Mouse (Mus musculus): ENCODE data around the gene Tmigd1.

Tmigd1 gene

DNA sequence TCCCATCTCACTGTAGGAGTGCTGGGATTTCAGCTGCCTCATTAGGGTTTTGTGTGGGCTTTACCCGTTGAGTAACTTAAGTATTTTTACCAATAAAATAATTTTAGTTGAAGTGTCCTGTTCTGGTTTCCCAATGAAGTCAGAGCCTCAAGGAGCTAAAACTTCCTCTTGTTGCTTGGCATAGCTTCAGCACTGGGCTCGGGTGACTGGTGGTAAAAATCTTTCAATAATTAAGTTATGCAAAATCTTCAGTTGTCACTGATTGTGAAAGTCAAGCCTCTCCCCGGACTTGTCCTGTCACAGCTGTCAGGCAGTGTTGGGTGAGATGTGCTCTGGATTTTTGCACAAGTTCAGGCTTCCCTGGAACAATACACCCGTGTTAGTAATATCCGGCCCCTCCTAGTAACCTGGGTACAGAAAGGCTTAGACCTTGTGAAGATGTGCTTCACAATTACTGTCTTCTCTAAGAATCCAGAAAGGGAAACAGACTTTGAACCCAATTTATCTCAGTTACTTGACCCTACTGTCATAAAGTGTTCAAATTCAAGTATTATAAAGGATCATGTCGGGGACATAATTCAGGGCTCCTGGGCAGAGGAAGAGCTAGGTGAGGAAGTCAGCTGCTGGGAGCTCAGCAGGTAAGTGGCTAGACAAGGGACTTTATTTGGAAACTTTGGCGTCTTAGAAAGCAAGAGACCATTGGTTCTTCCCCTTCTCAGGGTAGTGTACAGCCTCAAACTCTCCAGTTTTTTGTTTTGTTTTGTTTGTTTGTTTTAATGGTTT, at the start of gene Tmigd1:
Gene Tmigd1, plus strand, starts transcription at position 581 of the 783 bp plus-strand sequence.
- in situ Hi-C loops (cut with MboI, MseI): no loop called here

DNA sequence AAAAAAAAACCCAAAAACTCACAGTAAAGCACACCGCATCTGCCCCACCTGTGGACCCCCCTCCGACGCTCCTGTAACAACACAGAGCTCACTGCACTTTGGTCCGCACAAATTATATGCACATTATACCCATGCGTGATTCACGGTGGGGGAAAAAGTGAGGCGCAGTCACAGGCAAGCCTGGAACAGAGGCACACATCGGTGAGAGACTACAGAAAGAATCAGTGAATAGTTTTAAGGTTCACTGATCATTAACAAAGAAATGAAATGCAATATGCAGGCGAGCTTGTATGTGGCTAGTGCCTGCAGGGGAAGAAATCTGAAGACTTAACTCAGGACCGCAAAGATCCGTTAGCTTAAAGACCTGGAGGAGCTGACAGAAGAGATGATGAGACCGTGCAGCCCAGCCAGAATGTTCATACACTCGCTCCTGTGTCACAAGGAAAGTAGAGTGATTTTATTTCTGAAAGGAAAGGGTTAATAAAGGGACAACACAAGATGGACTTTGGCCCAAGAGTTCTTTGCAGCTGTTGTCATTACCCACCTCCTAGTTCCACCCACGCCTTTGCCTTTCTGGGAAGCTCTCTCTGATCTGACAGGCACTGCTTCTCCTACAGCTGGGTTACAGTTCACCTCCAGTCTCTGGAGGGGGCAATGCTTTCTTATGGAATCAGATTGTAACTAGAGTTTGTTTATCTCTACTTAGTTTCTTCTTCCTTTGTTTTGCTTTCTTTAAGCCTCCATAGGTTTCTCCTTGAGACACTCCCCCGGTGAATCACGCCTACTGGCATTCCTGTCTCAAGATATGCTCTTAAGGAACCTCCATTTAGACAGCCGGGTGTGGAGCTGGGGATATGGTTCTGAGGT, 47.3 kb upstream of the Tmigd1 start:
- in situ Hi-C loops (cut with MboI, MseI): no loop called here

DNA sequence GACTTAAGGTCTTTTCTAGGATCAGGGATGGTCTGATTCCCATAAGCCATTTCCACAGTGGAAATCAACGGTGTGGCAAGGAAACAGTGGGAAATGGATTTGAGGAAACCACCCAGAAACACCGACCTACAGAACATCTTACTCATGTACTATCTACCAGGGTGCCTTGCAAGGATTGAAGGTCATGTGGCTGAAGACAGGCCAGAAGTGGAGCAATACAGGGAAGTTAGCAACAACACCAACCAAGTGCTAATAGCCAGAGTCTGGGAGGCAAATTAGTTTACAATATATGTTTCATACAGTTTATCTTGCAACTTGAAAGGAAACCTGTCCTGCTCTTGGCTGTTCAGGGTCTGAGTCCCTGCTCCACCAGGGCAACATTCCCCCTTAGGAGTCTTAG, 45.4 kb upstream of the Tmigd1 start:
- in situ Hi-C loops (cut with MboI, MseI): no loop called here

DNA sequence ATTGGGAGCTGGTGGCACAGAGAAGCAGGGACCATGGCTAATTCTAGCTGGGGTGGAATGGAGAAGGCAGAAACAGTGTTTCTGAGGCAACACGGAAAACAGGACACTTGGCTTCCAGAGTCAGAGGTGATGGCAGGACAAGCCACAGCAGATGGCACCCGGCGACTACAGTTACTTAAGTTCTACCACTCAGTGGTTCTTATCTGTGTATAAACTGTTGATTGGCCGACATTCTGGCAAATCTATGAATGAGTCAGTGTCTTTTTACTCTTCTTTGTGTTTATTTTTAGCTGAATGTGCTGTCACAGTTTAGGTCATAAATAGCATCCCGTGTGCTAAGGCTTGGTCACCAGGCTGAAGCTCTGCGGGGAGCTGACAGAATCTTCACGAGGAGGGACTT, 44.8 kb upstream of the Tmigd1 start:
- in situ Hi-C loops (cut with MboI, MseI): no loop called here

DNA sequence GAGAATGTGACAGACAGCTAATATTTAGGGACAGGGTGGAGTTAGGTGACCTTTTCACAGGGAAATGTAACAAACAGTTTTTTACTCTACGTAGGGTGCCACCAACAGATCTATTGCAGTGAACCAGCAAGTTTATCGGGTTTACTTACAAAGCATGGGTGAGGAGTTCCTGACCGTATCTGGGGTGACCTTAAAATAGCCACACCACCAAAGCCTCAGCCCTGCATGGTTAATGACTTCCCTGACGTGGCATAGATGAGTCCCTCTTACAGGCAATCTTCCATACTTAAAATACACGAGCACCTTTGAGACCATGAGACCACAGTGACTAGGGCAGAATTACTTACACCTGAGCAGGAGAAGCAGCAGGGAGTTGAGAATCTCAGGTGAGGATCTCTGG, 43.2 kb upstream of the Tmigd1 start:
- in situ Hi-C loops (cut with MboI, MseI): no loop called here

DNA sequence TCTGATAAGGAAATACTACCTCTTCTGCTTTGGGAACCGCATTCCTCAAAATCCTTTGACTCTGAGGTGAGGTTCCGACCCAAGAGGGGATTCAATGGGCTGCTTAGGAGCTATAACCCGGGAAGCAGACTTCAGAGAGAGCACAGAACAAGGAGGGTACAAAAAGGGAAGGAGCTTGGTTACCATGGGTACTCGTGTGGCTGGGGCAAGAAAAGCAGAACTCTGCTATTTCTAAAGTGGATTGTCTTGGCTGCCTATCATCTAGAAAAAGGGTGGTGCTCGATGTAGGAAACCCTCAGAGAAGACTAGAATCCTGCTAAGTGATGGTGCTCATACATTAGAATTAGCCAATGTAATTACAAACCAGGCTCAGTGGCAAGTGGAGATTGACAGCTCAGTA, 42.7 kb upstream of the Tmigd1 start:
- in situ Hi-C loops (cut with MboI, MseI): no loop called here

DNA sequence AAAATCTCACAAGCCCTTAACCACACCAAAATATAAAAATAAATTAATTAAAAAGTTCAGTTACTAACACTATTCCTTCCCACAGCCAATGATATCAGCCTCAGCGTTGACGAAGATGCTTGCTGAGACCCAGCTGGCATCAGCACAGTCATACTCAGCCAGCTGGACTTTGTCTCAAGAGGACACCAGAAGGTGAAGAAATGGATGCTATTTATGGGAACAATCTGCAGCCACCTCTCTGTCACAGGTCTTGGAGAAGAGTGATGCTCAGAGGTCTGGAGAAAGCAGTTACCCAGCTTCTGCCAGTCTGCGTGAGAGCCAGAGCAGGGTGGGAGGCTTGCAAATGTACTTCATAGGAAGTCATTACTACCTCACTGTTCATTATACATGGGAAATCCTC, 40.8 kb upstream of the Tmigd1 start:
- in situ Hi-C loops (cut with MboI, MseI): no loop called here

DNA sequence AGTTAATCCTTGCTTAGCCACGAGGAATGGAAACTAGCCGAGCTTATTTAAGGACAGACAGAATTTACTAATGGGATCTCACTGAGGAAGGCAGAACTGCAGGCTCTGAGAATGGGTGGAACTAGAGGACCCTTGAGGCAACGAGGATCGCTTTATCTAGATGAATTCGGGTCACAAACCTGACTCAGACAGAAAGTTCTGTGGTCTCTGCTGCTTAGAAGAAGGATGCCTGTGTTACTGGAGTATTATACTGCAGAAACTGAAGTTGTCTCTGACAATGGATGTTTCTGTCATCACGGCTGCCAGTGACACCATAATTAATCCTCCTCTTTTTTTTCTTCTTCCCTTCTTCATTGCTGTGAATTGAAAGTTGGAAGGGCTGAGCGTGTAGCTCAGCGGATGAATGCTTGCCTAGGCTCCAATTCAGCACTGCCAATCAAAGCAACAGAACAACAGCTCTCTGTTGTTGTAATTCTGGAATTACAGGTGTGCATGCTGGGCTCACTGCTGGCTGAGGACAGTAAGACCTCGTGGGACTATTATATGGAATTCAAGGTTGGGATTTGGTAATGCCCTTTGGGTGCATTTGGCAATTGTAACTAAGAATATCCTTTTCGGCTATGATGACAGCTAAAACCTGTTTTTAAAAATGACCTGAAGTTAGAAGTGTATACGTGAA, 29.3 kb upstream of the Tmigd1 start:
- in situ Hi-C loops (cut with MboI, MseI): no loop called here

DNA sequence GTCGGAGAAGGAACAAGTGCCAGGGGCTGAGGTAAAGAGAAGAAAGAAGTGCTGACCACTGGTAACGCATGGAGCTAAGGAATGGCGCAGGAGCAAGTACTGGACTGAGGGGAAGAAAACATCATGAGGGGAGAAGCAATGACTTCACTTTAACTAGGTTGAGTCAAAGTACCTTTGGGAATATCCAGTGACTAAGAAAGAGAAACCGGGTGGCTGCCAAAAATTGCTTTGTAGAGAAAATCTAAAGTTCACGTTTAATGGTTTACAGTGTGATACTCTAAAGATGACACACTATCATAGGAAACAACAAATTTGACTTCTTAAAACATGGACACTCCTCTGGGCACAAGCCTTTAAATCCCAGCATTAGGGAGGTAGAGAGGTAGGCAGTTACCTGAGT, 28.1 kb upstream of the Tmigd1 start:
- in situ Hi-C loops (cut with MboI, MseI): no loop called here

DNA sequence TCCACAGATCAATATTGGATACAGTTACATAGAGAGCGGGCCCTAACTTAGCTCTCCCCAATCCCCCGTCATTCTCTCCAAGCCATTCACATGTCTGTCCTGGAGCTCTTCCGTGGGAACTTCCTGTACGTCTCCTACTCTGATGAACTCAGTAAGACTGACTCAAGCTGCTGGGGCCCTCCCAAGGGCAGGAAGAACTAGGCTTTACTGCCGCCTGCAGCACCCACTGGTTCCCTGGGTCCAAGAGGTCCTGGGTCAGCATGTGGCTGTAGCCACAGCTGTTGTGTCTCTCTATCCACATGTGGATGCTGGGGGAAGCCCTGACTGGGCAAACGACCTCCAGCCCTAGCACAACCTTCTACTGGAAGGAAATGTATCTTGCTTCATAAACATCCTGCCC, 27.2 kb upstream of the Tmigd1 start:
- in situ Hi-C loops (cut with MboI, MseI): no loop called here

DNA sequence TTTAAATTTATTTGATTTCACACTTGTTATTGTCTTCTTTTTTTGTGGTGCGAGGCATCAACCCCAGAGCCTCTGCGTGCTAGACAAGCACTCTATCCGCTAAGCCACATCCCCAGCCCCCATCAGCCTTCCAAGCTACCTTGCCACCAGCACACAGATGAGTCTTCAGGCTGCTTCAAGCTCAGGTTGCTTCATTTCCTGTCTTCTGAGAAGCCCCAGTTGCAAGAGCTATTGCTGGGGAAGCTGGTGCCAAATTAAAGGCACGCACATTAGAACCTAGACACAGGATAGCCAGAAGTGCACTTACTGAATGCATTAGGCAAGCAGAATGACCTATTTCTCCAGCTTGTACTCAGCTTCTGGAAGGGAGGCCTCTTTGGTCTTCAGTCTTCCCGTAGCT, 22.1 kb upstream of the Tmigd1 start:
- in situ Hi-C loops (cut with MboI, MseI): loop anchor here (10.0 kb wide), 1 partner anchor 205 kb away; the partner anchor contains the start of genes Bhlha9 and Trarg1

DNA sequence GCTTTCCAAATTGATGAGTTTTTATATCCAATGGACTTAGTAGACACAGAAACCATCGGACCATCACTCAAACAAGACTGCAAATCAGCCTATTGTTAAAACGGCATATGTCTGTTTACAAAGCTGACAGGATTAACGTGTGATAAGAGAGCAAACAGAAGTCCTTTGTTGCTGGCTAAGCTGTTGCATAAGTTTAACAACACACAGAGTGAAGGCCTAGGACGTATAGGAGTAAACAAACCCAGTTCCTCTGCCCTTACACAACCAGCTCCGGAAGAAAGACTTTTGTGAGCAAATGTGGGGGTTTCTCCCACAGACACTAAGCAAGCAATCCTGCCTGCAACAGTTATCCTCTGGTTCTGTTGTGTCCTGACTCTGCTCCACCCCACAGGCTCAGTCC, 17.5 kb upstream of the Tmigd1 start:
- in situ Hi-C loops (cut with MboI, MseI): loop anchor here (10.0 kb wide), 1 partner anchor 210 kb away; the partner anchor contains the start of genes Bhlha9 and Trarg1

DNA sequence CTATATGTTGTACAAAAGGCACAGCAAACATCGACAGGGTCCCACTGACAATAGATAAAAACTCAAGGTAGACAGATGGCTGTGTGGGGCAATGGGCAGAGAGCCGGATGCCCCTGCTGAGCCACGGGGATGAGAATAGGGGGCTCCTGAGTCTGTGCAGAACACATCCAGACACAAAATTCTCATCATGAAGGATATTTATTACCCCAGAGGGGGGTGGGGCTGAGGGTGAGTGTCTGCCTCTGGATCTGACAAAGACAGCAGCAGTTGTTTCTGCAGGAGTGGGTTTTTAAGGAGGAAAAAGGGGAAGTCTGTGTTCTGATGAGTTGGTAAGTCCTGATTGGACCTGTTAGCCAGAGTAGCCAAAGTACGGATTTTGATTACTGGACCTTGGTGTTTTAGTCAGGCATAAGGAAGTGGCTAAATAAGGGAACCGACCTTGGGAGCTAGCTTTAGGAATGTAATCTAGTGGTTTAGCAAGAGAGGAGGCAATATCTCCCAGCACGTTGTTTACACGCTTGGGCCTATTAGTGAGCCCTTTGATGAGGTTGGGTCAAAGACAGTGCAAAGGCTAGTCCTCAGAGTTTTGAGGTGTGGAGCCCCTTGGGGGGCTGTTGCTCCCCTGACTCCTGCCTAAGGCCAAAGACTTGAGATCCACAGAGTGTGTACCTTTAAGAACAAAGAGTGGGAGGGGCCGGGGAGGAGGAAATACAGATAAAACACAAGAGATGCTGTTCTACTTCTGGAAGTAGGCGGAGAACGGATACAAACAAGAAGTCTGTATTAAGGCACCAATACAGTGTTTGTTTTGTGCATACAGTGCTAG, 12.4 kb upstream of the Tmigd1 start:
- in situ Hi-C loops (cut with MboI, MseI): loop anchor here (10.0 kb wide), 1 partner anchor 215 kb away; the partner anchor contains the start of genes Bhlha9 and Trarg1

DNA sequence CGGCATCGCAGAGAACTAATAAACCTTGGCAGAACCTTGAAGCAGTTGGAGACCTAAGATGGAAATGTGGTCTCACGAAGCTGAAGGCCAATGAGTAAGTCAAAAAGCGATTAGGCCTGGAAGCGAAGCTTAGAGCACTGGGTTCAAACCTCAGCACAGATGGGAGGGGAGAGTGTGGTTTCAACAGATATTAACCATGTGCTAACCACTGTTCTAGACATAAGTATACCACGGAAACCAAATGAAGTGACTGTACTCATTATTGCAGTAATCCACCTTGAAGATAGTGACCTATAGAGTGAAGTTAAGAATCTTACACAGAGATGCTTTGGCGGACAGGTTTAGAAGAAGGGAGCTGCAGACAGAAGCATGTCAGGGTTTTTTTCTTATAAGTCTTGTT, 10.8 kb upstream of the Tmigd1 start:
- in situ Hi-C loops (cut with MboI, MseI): no loop called here

DNA sequence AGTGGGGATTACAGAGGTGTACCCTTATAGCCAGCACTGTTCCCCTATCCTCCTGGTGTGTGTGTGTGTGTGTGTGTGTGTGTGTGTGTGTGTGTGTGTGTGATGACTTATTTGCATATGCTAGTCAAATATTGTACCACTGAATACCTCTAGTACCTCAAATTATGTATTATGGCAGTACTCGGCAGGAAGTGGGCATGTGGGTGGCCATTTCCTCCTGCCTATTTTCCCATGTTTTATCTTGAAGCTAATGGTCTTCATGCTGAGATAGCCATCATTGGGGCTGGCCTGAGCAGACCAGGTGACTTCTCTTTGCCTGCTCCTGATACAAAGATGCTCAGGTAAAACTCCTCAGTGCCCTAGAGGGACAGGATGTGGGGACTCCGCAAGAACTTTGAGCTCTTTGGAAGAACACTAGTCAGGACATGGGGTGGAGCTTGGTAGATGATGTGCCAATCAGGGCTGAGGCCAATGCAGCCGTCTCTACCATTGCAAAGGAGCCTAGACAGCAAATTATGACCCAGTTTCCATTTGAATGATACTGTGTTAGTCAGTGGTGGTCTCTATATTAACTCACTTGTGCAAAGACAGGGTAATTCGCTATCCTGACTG, 10.1 kb upstream of the Tmigd1 start:
- in situ Hi-C loops (cut with MboI, MseI): no loop called here

DNA sequence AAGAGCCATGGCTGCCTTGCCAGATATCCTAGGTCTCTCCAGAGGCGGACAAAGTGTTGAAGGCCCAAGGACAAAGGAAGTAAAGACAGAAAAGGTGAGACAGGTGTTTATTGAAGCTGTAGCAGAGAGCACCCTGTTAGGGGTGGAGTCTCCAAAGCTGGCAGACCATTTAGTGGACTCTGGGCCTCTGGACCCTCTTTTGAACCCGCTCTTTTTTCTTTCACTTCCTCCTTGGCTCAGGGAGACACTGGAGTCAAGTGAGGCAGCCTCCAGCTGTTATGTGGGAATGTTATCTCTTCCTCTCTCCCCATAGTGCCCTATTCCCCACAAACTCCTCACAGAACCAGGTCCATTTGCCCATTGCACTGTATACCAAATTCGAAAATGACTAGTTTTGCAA, 9.0 kb upstream of the Tmigd1 start:
- in situ Hi-C loops (cut with MboI, MseI): no loop called here

DNA sequence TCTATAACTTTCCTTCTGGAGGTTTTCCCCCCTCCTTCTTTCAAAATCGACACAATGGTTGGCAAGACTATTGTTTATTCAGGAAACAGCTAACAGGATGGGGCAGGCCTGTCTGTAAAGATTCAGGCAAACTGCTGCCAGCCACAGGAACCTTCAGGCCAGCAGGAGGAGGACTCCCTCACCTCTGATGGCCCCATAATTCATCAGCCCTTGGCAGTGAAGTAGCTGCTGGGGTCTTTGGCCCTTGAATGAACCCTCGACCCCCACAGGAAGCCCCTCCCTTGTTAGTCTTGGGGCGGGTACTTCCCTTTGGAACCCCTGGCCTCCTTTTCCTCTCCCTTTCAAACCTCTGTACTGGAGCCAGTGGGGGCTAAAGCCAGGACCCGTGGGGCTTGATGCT, 8.4 kb upstream of the Tmigd1 start:
- in situ Hi-C loops (cut with MboI, MseI): no loop called here

DNA sequence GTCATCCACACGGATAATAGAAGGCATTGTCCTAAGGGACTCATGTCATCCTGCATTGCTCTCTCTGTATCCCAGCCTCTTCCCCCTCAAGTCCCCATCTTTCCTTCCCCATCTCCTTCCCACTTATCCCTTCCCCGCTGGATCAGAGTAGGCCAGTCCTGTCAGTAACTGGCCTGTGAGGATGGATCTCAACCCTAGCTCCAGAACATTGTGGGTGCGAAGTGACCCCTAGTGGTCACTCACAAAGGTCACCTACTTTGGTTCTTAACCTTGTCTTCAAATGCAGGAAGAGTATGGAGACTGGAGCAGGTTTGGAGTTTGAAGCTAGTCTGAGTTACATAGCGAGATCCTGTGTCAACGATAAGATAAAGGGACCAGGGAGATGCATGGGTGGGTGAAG, 7.7 kb upstream of the Tmigd1 start:
- in situ Hi-C loops (cut with MboI, MseI): no loop called here

DNA sequence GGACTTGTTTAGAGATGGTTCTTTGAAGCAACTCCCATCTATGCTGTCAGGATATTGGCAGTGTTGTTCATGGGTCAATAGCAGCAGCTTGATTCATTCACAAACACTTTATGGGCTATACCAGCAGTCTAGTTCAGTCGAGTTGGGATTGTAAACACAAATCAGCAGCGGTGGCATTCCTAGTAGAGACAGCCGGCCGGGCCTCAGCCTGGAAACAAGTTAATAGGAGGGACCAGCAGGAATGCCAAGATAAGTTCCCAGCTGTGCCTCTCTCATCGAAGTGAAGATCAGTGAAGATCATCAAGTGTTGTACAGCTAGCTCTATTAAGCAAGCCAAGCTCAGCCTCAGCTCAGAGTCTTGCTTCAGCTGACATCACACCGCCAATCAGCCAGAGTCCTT, 5.6 kb upstream of the Tmigd1 start:
- in situ Hi-C loops (cut with MboI, MseI): loop anchor here (5.0 kb wide), 1 partner anchor 109 kb away; no protein-coding TSS in a partner anchor

DNA sequence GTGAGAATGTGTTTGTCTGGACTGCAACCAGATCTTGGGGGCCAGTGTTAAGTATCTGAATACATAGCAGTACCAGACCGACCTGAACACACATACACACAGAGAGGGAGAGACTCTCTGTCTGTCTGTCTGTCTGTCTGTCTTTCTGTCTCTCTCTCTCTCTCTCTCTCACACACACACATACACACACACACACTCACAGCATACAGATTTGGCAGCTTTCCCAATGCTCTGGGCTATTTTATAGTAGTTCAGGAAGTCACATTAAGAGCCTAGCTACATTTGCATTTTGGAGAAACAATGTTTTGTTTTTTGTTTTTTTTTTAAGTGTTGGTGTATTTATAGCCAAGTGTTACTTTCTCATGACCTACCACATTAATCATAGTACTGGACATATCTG, 4.8 kb upstream of the Tmigd1 start:
- in situ Hi-C loops (cut with MboI, MseI): loop anchor here (5.0 kb wide), 1 partner anchor 110 kb away; no protein-coding TSS in a partner anchor

DNA sequence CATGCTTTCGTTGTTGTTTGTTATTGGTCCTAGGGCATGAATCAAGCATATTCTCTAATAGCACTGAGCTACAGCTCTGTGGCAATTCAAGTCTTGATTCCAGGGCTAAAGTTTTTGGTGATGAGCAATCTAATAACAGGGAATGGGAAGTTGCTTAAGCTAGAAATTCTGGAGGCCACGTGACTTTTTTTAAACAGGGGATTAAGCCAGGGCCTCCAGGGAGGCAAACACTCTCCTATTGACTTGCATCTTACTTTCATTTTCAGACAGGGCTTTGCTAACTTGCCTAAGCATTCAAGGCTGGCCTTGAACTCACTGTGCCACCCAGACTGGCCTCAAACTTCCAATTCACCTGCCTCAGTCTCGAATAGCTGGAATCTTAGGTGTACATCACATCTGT, 4.1 kb upstream of the Tmigd1 start:
- in situ Hi-C loops (cut with MboI, MseI): loop anchor here (5.0 kb wide), 1 partner anchor 111 kb away; no protein-coding TSS in a partner anchor

Measured in T-helper 1 cell (primary cell).